Mouse (Mus musculus) heart, adult 2 months (tissue): ENCODE measurements around the gene Slc27a4. TPM values are rescaled to one million over a fixed set of nuclear protein-coding genes. Genes with fewer than 3 reads are reported as not detected.

Source experiments
- DNase-seq, 2 experiments: peaks; one replicate each; pipeline ENCODE4 v3.0.0; 2021
- H3K27ac ChIP-seq: fragments of 200-600 bp; 2 replicates; pipeline ENCODE4 v1.8.1; 2022
- H3K27me3 ChIP-seq: fragments of 200-500 bp; 2 replicates; pipeline ENCODE4 v1.6.1; 2012; ENCODE audit warnings: mild to moderate bottlenecking, low read length, inconsistent platforms, mixed read lengths; ENCODE audit not compliant: control insufficient read depth, insufficient read depth
- H3K36me3 ChIP-seq: fragments of 200-500 bp; 2 replicates; pipeline ENCODE4 v1.6.1; 2012; ENCODE audit warnings: low read length, inconsistent platforms; ENCODE audit not compliant: control insufficient read depth, insufficient read depth
- H3K4me1 ChIP-seq: fragments of 200-500 bp; 2 replicates; pipeline ENCODE4 v1.6.1; 2011; ENCODE audit warnings: low read length; ENCODE audit not compliant: control insufficient read depth, insufficient read depth
- H3K4me3 ChIP-seq: fragments of 200-600 bp; 2 replicates; pipeline ENCODE4 v1.8.1; 2022
- H3K79me2 ChIP-seq: fragments of 200-500 bp; replicated peaks from 2 replicates; pipeline ENCODE4 v1.6.1; 2012; ENCODE audit warnings: mild to moderate bottlenecking, inconsistent platforms, low read length, moderate library complexity, mixed read lengths; ENCODE audit not compliant: control insufficient read depth, insufficient read depth
- H3K9ac ChIP-seq: fragments of 200-500 bp; 2 replicates; pipeline ENCODE4 v1.6.1; 2012; ENCODE audit warnings: low read depth, mild to moderate bottlenecking, control low read depth, inconsistent platforms, low read length, mixed read lengths
- CTCF ChIP-seq: fragments of 200-600 bp; IDR thresholded peaks from 2 replicates; pipeline ENCODE4 v1.8.1; 2022; ENCODE audit warnings: antibody characterized with exemption, mild to moderate bottlenecking, moderate library complexity
- EP300 ChIP-seq: fragments of 200-500 bp; IDR thresholded peaks from 2 replicates; pipeline ENCODE4 v1.6.1; 2011; ENCODE audit warnings: low read depth, low read length, control low read depth; ENCODE audit not compliant: insufficient read depth
- POLR2A ChIP-seq: fragments of 200-500 bp; IDR thresholded peaks from 2 replicates; pipeline ENCODE4 v1.6.1; 2011; ENCODE audit warnings: mild to moderate bottlenecking, low read depth, low read length, control low read depth; ENCODE audit not compliant: insufficient read depth
- WGBS: fragments of 180-500 bp; shearing (Covaris S2); methylation state at CpG from one replicate; pipeline ENCODE4 v1.1.7; 2018; 5-methylcytosine and 5-hydroxymethylcytosine counted together
- intact Hi-C: fragments of 180-260 bp; cut with DNase I; formaldehyde crosslinking; loops from one replicate; pipeline ENCODE4 v1.15.1; 2025
- polyA plus RNA-seq: library from polyadenylated mRNA; depleted of rRNA; stranded (reverse); fragments of >200 nt; gene quantifications from 2 replicates; pipeline ENCODE4 v1.2.3, GENCODE M21; 2012
- total RNA-seq, 2 experiments: library from RNA; stranded (reverse); gene quantifications; 2 replicates each; pipeline ENCODE4 v1.2.3; 2021

Slc27a4 gene
- total and polyA plus RNA-seq, 3 experiments = 16.6 to 18.0 (median 17.0) TPM

DNA sequence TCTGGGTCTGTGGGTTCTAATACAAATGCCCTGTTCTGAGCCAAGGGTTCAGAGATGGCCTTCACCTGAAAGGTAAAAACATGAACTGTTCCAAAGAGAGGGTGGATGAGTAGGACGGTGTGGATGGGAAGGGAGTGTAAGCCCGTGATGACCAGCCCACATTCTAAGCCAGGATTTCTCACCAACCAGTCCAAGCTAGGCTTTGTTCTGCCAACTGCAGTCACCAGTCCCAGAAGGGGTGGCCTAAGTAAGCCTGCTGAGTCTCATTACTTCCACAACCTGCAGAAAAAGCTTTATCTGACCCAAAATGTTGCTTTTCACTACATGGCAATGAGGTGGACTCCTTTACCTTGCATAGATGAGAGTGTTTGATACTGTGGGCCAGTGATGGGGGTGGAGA lies 41.7 kb downstream of the Slc27a4 start:
- Histone ChIP-seq H3K27me3 (no peaks in the 10 kb centered on the region), H3K9ac (no peak overlapping the region), H3K79me2 (no peaks in the 10 kb centered on the region), H3K27ac (no peak overlapping the region), H3K4me1 (no peaks in the 10 kb centered on the region; the same call in 1 of the 2 replicates), H3K36me3 (no peaks in the 10 kb centered on the region), H3K4me3 (no peak overlapping the region)
- intact Hi-C loops = no loop called here
- TF ChIP-seq CTCF = no peak
- TF ChIP-seq EP300 = no peak
- no peak for TF ChIP-seq POLR2A
- WGBS = 93% methylated on average over 2 of the region's 2 CpGs
- no peak for DNase-seq

DNA sequence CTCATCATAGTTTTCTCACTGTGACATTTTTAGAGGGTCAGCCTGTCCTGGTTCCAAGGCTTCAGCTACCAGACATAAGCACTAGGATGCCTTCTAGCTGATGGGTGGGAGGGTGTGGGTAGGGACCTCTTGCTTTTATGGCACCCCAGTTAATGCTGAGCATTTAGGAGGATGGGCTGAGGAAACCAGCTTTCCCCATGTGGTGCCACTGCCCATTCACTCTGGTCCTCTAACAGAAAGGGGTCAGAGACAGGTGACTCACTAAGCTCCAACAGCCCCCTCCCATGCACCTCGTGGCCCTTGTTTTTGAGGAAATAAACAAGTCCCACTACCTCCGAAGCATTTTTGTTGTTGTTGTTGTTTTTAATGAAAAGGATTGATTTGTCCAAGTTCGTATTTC lies 42.2 kb downstream of the Slc27a4 start:
- Histone ChIP-seq H3K27me3 (no peaks in the 10 kb centered on the region), H3K36me3 (no peaks in the 10 kb centered on the region), H3K9ac (no peak overlapping the region), H3K4me3 (no peak overlapping the region), H3K27ac (no peak overlapping the region), H3K4me1 (no peaks in the 10 kb centered on the region; the same call in 1 of the 2 replicates), H3K79me2 (no peaks in the 10 kb centered on the region)
- TF ChIP-seq CTCF (no peak), EP300 (no peak), POLR2A (no peak)
- WGBS = 73% methylated on average over 3 of the region's 3 CpGs
- intact Hi-C loops = no loop called here
- DNase-seq = no peak

- intact Hi-C loops = no loop called here
- Histone ChIP-seq H3K79me2 (no peaks in the 10 kb centered on the region), H3K27ac (no peak overlapping the region), H3K4me3 (no peak overlapping the region), H3K27me3 (no peaks in the 10 kb centered on the region), H3K9ac (no peak overlapping the region), H3K36me3 (no peaks in the 10 kb centered on the region), H3K4me1 (no peaks in the 10 kb centered on the region)
- DNase-seq = no peak
- TF ChIP-seq EP300 = no peak
- WGBS = 71% methylated on average over 25 of the region's 25 CpGs
Measured at GRCm38 (mm10) chr2:29845636-29846035, 43.2 kb downstream of the Slc27a4 start.

- no peak for TF ChIP-seq CTCF
- no peak for TF ChIP-seq POLR2A
- TF ChIP-seq EP300 = no peak
- intact Hi-C loops = no loop called here
- DNase-seq = no peak
- Histone ChIP-seq H3K4me1 (no peaks in the 10 kb centered on the region), H3K79me2 (no peaks in the 10 kb centered on the region), H3K27ac (no peak overlapping the region), H3K36me3 (no peaks in the 10 kb centered on the region), H3K4me3 (no peak overlapping the region), H3K9ac (no peak overlapping the region), H3K27me3 (no peaks in the 10 kb centered on the region)
- 46% methylated on average over 47 of the region's 47 CpGs for WGBS
Measured at GRCm38 (mm10) chr2:29846061-29846853, 43.8 kb downstream of the Slc27a4 start.

GRCm38 (mm10) chr2:29846911-29847310 lies 44.5 kb downstream of the Slc27a4 start:
- Histone ChIP-seq H3K9ac (no peak overlapping the region), H3K4me3 (no peak overlapping the region), H3K27ac (no peak overlapping the region), H3K36me3 (no peaks in the 10 kb centered on the region), H3K79me2 (no peaks in the 10 kb centered on the region), H3K4me1 (no peaks in the 10 kb centered on the region), H3K27me3 (no peaks in the 10 kb centered on the region)
- TF ChIP-seq CTCF = no peak
- no peak for TF ChIP-seq POLR2A
- no peak for TF ChIP-seq EP300
- 71% methylated on average over 3 of the region's 3 CpGs for WGBS
- no peak for DNase-seq
- intact Hi-C loops = no loop called here

GRCm38 (mm10) chr2:29849041-29849440 lies 46.6 kb downstream of the Slc27a4 start:
- H3K4me3 ChIP-seq = no peak overlapping the region
- H3K36me3 ChIP-seq = no peaks in the 10 kb centered on the region
- intact Hi-C loops = no loop called here
- H3K27me3 ChIP-seq = no peaks in the 10 kb centered on the region
- no peak overlapping the region for H3K9ac ChIP-seq
- 49% methylated on average over 8 of the region's 8 CpGs for WGBS
- no peak for DNase-seq
- H3K79me2 ChIP-seq = no peaks in the 10 kb centered on the region
- H3K4me1 ChIP-seq = no peaks in the 10 kb centered on the region
- TF ChIP-seq EP300 (no peak), POLR2A (no peak), CTCF (no peak)
- no peak overlapping the region for H3K27ac ChIP-seq
